Mouse (Mus musculus) sigmoid colon, adult 10 weeks (tissue): ENCODE measurements around the gene Fam173b. TPM values are rescaled to one million over a fixed set of nuclear protein-coding genes. Genes with fewer than 3 reads are reported as not detected.

Experiments
- polyA plus RNA-seq: library from polyadenylated mRNA; stranded (reverse); fragments of 350-450 nt; fragmentation: Illumina TruSeq; extraction: RNeasy Lipid Tissue Mini Kit (QIAGEN cat#74804); gene quantifications from one replicate; pipeline ENCODE4 v1.2.3, GENCODE M21; 2014; ENCODE audit warnings: low read depth, low replicate concordance

Gene Fam173b
- 9.7 TPM for polyA plus RNA-seq

DNA sequence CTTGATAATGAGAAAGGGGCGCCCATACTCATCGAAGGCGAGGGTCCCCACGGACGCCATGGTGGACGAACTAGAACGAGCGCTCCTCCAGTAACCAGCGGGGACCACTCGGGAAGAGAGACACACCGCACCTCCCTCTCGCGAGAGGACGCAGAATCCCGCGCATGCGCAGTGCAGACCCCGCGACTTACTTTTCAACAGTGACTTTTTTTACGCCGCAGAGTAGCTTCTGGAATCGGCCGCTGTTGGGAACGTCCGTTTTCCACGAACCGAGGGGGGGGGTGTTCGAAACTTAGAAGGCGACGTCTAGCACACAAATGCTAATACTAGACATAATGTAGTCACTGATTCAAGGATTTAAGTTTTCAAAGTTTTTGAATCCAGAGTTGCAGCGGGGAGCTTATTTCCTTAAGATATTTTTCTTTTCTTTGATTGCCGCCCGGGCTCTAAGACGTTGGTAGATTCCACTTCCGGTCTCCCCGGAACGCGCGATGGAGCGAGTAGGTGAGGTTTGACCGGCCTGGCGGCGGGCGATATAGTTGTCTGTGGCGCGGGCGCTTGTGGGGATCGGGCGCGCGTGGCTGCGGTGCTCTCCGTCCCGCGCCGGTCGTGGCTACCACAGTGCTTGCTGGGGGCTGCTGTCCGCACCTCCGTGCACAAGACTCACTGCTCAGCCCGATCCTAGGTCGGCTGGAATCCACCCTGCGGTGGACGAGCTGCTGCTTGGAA, at the start of gene Fam173b, which contains the start of gene Cct5:
Gene Fam173b, plus strand, starts transcription at position 207 of the 729 bp plus-strand sequence.
Gene Cct5, minus strand, starts transcription at position 159 of the 729 bp plus-strand sequence.

GRCm38 (mm10) chr15:31565184-31565583, 36.5 kb upstream of the Fam173b start, which contains the start of gene Cmbl:
TSS of gene Cmbl (plus strand) at chr15:31565389.

Other genes starting within 250 kb of the Fam173b start
- 0.98 TPM for gene Ankrd33b, start 234.1 kb upstream of the Fam173b start, polyA plus RNA-seq
- gene Ropn1l, start 148.1 kb upstream of the Fam173b start, polyA plus RNA-seq: not detected
- 110 TPM for gene March6, start 70.8 kb upstream of the Fam173b start, polyA plus RNA-seq
- gene Cmbl, start 36.5 kb upstream of the Fam173b start, polyA plus RNA-seq: 60.0 TPM
- gene Cct5, start within 50 bp of the Fam173b start, polyA plus RNA-seq: 67.6 TPM